Mouse (Mus musculus) liver, embryonic 11.5 days (tissue): Measurements from ENCODE around the gene Dach1. TPM values are rescaled to one million over a fixed set of nuclear protein-coding genes. Genes with fewer than 3 reads are reported as not detected.

ENCODE experiments used
- ATAC-seq: fragments of 200-750 bp; cut with Nextera tagmentation; replicated peaks from 2 replicates; pipeline ENCODE4 v1.8.0; 2017; ENCODE audit warnings: moderate number of reproducible peaks, mild to moderate bottlenecking, moderate TSS enrichment, moderate library complexity; ENCODE audit not compliant: low FRiP score
- DNase-seq: peaks from one replicate; pipeline ENCODE4 v3.0.0-alpha.2; 2017; ENCODE audit warnings: low spot score
- H3K27ac ChIP-seq: fragments of 300-500 bp; sonication (generic); 2 replicates; pipeline ENCODE4 v1.5.1; 2014; ENCODE audit warnings: mild to moderate bottlenecking, low read depth, low read length, control low read depth
- H3K27me3 ChIP-seq: fragments of 300-500 bp; sonication (generic); replicated peaks from 2 replicates; pipeline ENCODE4 v1.6.1; 2014; ENCODE audit warnings: low read length, mixed read lengths; ENCODE audit not compliant: control insufficient read depth, insufficient read depth
- H3K36me3 ChIP-seq: fragments of 300-500 bp; sonication (generic); 2 replicates; pipeline ENCODE4 v1.6.1; 2014; ENCODE audit warnings: mild to moderate bottlenecking, low read length, moderate library complexity, mixed read lengths; ENCODE audit not compliant: control insufficient read depth, insufficient read depth
- H3K4me1 ChIP-seq: fragments of 300-500 bp; sonication (generic); replicated peaks from 2 replicates; pipeline ENCODE4 v1.6.1; 2014; ENCODE audit warnings: low read length, mixed read lengths; ENCODE audit not compliant: control insufficient read depth, insufficient read depth
- H3K4me2 ChIP-seq: fragments of 300-500 bp; sonication (generic); 2 replicates; pipeline ENCODE4 v1.6.1; 2014; ENCODE audit warnings: mild to moderate bottlenecking, control low read depth, moderate library complexity
- H3K4me3 ChIP-seq: fragments of 300-500 bp; sonication (generic); 2 replicates; pipeline ENCODE4 v1.5.1; 2014; ENCODE audit warnings: low read depth, low read length, control low read depth
- H3K9ac ChIP-seq: fragments of 300-500 bp; sonication (generic); 2 replicates; pipeline ENCODE4 v1.6.1; 2014; ENCODE audit warnings: low read depth, low read length, control low read depth
- H3K9me3 ChIP-seq: fragments of 300-500 bp; sonication (generic); 2 replicates; pipeline ENCODE4 v1.6.1; 2016; ENCODE audit warnings: low read length, inconsistent platforms, mixed read lengths; ENCODE audit not compliant: control insufficient read depth
- WGBS: fragments of 180-500 bp; shearing (Covaris S2); extraction: QIAGEN DNeasy Blood & Tissue Kit; methylation state at CpG from one replicate; pipeline ENCODE4 v1.1.7; 2014; 5-methylcytosine and 5-hydroxymethylcytosine counted together
- polyA plus RNA-seq: library from polyadenylated mRNA; unstranded; fragments of >200 nt; fragmentation: Nextera tagmentation; extraction: Ambion mirVana; gene quantifications from 2 replicates; pipeline ENCODE4 v1.2.1, GENCODE M21; 2014

Dach1 gene
- polyA plus RNA-seq: 0.48 and 0.70 TPM in 2 replicates

GRCm38 (mm10) chr14:98169421-98170076, at the start of gene Dach1:
Gene Dach1 (minus strand): TSS chr14:98169765.
- Histone ChIP-seq H3K4me3 (peak within 1 kb of the TSS; percentile 52), H3K27ac (no peak within 1 kb of the TSS), H3K4me2 (peak within 1 kb of the TSS; percentile 88), H3K27me3 (peaks cover 36% of the 10 kb centered on the region), H3K9me3 (no peaks in the 10 kb centered on the region), H3K4me1 (no peaks in the 10 kb centered on the region), H3K36me3 (no peaks in the 10 kb centered on the region), H3K9ac (no peak within 1 kb of the TSS)
- ATAC-seq: peak; percentile 38; the same call in 1 of the 2 replicates
- 1% methylated on average over 32 of the region's 32 CpGs for WGBS
- peak; percentile 48 for DNase-seq

GRCm38 (mm10) chr14:98200089-98200488, 30.5 kb upstream of the Dach1 start:
- no peaks in the 10 kb centered on the region for H3K4me1 ChIP-seq
- ATAC-seq (no peak), DNase-seq (no peak)
- WGBS: 67% methylated on average over 3 of the region's 3 CpGs
- H3K4me3 ChIP-seq: no peak overlapping the region
- no peaks in the 10 kb centered on the region for H3K9me3 ChIP-seq
- no peaks in the 10 kb centered on the region for H3K36me3 ChIP-seq
- no peak overlapping the region for H3K27ac ChIP-seq
- no peaks in the 10 kb centered on the region for H3K27me3 ChIP-seq
- H3K9ac ChIP-seq: no peak overlapping the region
- no peak overlapping the region for H3K4me2 ChIP-seq

- no peak overlapping the region for H3K4me2 ChIP-seq
- no peaks in the 10 kb centered on the region for H3K27me3 ChIP-seq
- H3K27ac ChIP-seq: no peak overlapping the region
- DNase-seq: no peak
- H3K4me1 ChIP-seq: no peaks in the 10 kb centered on the region
- no peaks in the 10 kb centered on the region for H3K36me3 ChIP-seq
- 6% methylated on average over 1 of the region's 1 CpGs for WGBS
- ATAC-seq: no peak
- H3K4me3 ChIP-seq: no peak overlapping the region
- H3K9ac ChIP-seq: no peak overlapping the region
- H3K9me3 ChIP-seq: no peaks in the 10 kb centered on the region
These were observed 12.0 kb upstream of the Dach1 start for GRCm38 (mm10) chr14:98181545-98181944.

- WGBS: 58% methylated on average over 2 of the region's 2 CpGs
- Histone ChIP-seq H3K4me3 (no peak overlapping the region), H3K9ac (no peak overlapping the region), H3K27me3 (peaks cover 20% of the 10 kb centered on the region), H3K4me1 (no peaks in the 10 kb centered on the region), H3K9me3 (no peaks in the 10 kb centered on the region), H3K27ac (no peak overlapping the region), H3K36me3 (no peaks in the 10 kb centered on the region), H3K4me2 (no peak overlapping the region)
- no peak for ATAC-seq
- no peak for DNase-seq
These were observed 4.3 kb upstream of the Dach1 start for GRCm38 (mm10) chr14:98173831-98174230.

GRCm38 (mm10) chr14:98172394-98172905, 2.9 kb upstream of the Dach1 start:
- H3K27ac ChIP-seq: no peak overlapping the region
- no peak overlapping the region for H3K9ac ChIP-seq
- no peak overlapping the region for H3K4me3 ChIP-seq
- DNase-seq (no peak), ATAC-seq (no peak)
- peaks cover 32% of the 10 kb centered on the region for H3K27me3 ChIP-seq
- no peaks in the 10 kb centered on the region for H3K9me3 ChIP-seq
- H3K4me1 ChIP-seq: no peaks in the 10 kb centered on the region
- no peak overlapping the region for H3K4me2 ChIP-seq
- H3K36me3 ChIP-seq: no peaks in the 10 kb centered on the region
- WGBS: 12% methylated on average over 5 of the region's 5 CpGs

GRCm38 (mm10) chr14:98171861-98172260, 2.3 kb upstream of the Dach1 start:
- no peaks in the 10 kb centered on the region for H3K4me1 ChIP-seq
- no peak overlapping the region for H3K4me2 ChIP-seq
- DNase-seq (no peak), ATAC-seq (no peak)
- H3K9ac ChIP-seq: no peak overlapping the region
- H3K27ac ChIP-seq: no peak overlapping the region
- H3K4me3 ChIP-seq: no peak overlapping the region
- H3K9me3 ChIP-seq: no peaks in the 10 kb centered on the region
- no peaks in the 10 kb centered on the region for H3K36me3 ChIP-seq
- 17% methylated on average over 5 of the region's 5 CpGs for WGBS
- H3K27me3 ChIP-seq: peaks cover 32% of the 10 kb centered on the region

GRCm38 (mm10) chr14:98168908-98169401, 610 bp downstream of the Dach1 start:
- DNase-seq (peak; percentile 52), ATAC-seq (peak; percentile 18; the same call in 1 of the 2 replicates)
- Histone ChIP-seq H3K36me3 (no peaks in the 10 kb centered on the region), H3K9me3 (no peaks in the 10 kb centered on the region), H3K27ac (no peak overlapping the region), H3K4me1 (no peaks in the 10 kb centered on the region), H3K27me3 (peaks cover 36% of the 10 kb centered on the region), H3K4me2 (peak overlapping the region; percentile 88), H3K9ac (no peak overlapping the region), H3K4me3 (peak overlapping the region; percentile 52)
- under 1% methylated on average over 45 of the region's 45 CpGs for WGBS

- DNase-seq: peak; percentile 59
These were observed 1.3 kb downstream of the Dach1 start for GRCm38 (mm10) chr14:98168039-98168907.

More at GRCm38 (mm10) chr14:98168039-98168907, 1.3 kb downstream of the Dach1 start:
- whole genome bisulfite sequencing: under 1% methylated on average over 48 of the region's 48 CpGs
- Histone ChIP-seq H3K27me3 (peaks cover 36% of the 10 kb centered on the region), H3K9me3 (no peaks in the 10 kb centered on the region), H3K36me3 (no peaks in the 10 kb centered on the region), H3K4me1 (no peaks in the 10 kb centered on the region), H3K4me2 (peak overlapping the region; percentile 88), H3K27ac (no peak overlapping the region), H3K4me3 (peak overlapping the region; percentile 52), H3K9ac (peak overlapping the region; percentile 37)
- ATAC-seq: peak; percentile 53
